Mouse (Mus musculus) gastrocnemius, postnatal 4 days (tissue): ENCODE measurements around the gene Thy1. TPM values are rescaled to one million over a fixed set of nuclear protein-coding genes. Genes with fewer than 3 reads are reported as not detected.

Experiments used
- DNase-seq, 2 experiments: peaks; one replicate each; pipeline ENCODE4 v3.0.0; 2021 to 2022; ENCODE audit warnings: low spot score in 2 of 2, mixed read lengths in 2 of 2
- total RNA-seq, 2 experiments: library from RNA; stranded (reverse); gene quantifications; 2 replicates each; pipeline ENCODE4 v1.2.3; 2021

Thy1 gene
- total RNA-seq, 2 experiments from 2014 or later: 21.7 to 33.0 TPM

- no peak for DNase-seq
These were observed 37.8 kb downstream of the Thy1 start for GRCm38 (mm10) chr9:44080953-44081352.

GRCm38 (mm10) chr9:44081581-44081980 lies 38.4 kb downstream of the Thy1 start:
- no peak for DNase-seq

GRCm38 (mm10) chr9:44082266-44082665 lies 39.1 kb downstream of the Thy1 start:
- DNase-seq: no peak

- DNase-seq: no peak
These were observed 40.4 kb downstream of the Thy1 start for GRCm38 (mm10) chr9:44083392-44084121.

- DNase-seq: no peak
These were observed 41.1 kb downstream of the Thy1 start for GRCm38 (mm10) chr9:44084236-44084635.

- DNase-seq: peak; percentile 90 to 92
These were observed 41.6 kb downstream of the Thy1 start for GRCm38 (mm10) chr9:44084659-44085229.

- no peak for DNase-seq
These were observed 42.1 kb downstream of the Thy1 start for GRCm38 (mm10) chr9:44085276-44085675.

- no peak for DNase-seq
These were observed 42.8 kb downstream of the Thy1 start for GRCm38 (mm10) chr9:44085741-44086665.

GRCm38 (mm10) chr9:44086960-44087359 lies 43.8 kb downstream of the Thy1 start:
- no peak for DNase-seq

GRCm38 (mm10) chr9:44087761-44088455 lies 44.7 kb downstream of the Thy1 start:
- no peak for DNase-seq

GRCm38 (mm10) chr9:44088877-44089608 lies 45.9 kb downstream of the Thy1 start:
- DNase-seq: no peak

GRCm38 (mm10) chr9:44093612-44094503 lies 50.7 kb downstream of the Thy1 start:
- peak in 1 of 2 experiments; percentile 76 for DNase-seq

GRCm38 (mm10) chr9:44094737-44095136 lies 51.6 kb downstream of the Thy1 start:
- DNase-seq: no peak

- no peak for DNase-seq
These were observed 52.6 kb downstream of the Thy1 start for GRCm38 (mm10) chr9:44095781-44096180.

GRCm38 (mm10) chr9:44096536-44096935 lies 53.4 kb downstream of the Thy1 start:
- DNase-seq: no peak
